In genomic region chrX:51372477-51373239, GRCm38 (mm10) we compare ENCODE assay signal across 8 mouse cellular contexts.
DNase-seq lines count a peak whose midpoint lies in the region; ATAC-seq lines count a peak whose summit lies in the region.

No protein-coding gene starts in this region.

- no peaks in the 10 kb centered on the region for H3K4me1 ChIP-seq in forebrain, embryonic 11.5 days (replicated peaks; ENCODE audit: control insufficient read depth, insufficient read depth, low read length)
- no peaks in the 10 kb centered on the region for H3K4me1 ChIP-seq in forebrain, embryonic 12.5 days
- H3K4me1 ChIP-seq in midbrain, embryonic 10.5 days, result no peaks in the 10 kb centered on the region
- no peaks in the 10 kb centered on the region for H3K4me1 ChIP-seq in midbrain, embryonic 13.5 days (replicated peaks)

- 45% methylated on average over 5 of the region's 5 CpGs for WGBS in forebrain, embryonic 11.5 days
- WGBS in forebrain, embryonic 12.5 days, result 41% methylated on average over 5 of the region's 5 CpGs
- WGBS in midbrain, embryonic 10.5 days, result 47% methylated on average over 5 of the region's 5 CpGs
- 45% methylated on average over 5 of the region's 5 CpGs for WGBS in midbrain, embryonic 13.5 days

- DNase-seq in forebrain, embryonic 11.5 days (ENCODE audit: low spot score), result peak; percentile 57
- DNase-seq in midbrain, embryonic 10.5 days (ENCODE audit: low spot score), result peak; percentile 13
- DNase-seq in brain, embryonic 18.5 days (ENCODE audit: low read depth, low spot score), result peak; percentile 39
- peak; percentile 16 to 37 for DNase-seq in layer of hippocampus, postnatal 10 days (ENCODE audit: low spot score in 2 of 2)
- peak; percentile 2 for DNase-seq in naive thymus-derived CD4-positive, alpha-beta T cell, adult 2 months (ENCODE audit: low read depth)

- H3K9me3 ChIP-seq in forebrain, embryonic 11.5 days (ENCODE audit: control insufficient read depth, low read length), result no peaks in the 10 kb centered on the region
- no peaks in the 10 kb centered on the region for H3K9me3 ChIP-seq in forebrain, embryonic 12.5 days
- H3K9me3 ChIP-seq in midbrain, embryonic 10.5 days (replicated peaks), result no peaks in the 10 kb centered on the region
- H3K9me3 ChIP-seq in midbrain, embryonic 13.5 days, result no peaks in the 10 kb centered on the region

- no peak overlapping the region for H3K27ac ChIP-seq in forebrain, embryonic 11.5 days (ENCODE audit: low read depth, low read length)
- H3K27ac ChIP-seq in forebrain, embryonic 12.5 days, result no peak overlapping the region
- no peak overlapping the region for H3K27ac ChIP-seq in midbrain, embryonic 10.5 days (replicated peaks)
- H3K27ac ChIP-seq in midbrain, embryonic 13.5 days, result no peak overlapping the region

- H3K4me2 ChIP-seq in forebrain, embryonic 11.5 days (ENCODE audit: low read depth, low read length, severe bottlenecking), result no peak overlapping the region
- no peak overlapping the region for H3K4me2 ChIP-seq in forebrain, embryonic 12.5 days
- H3K4me2 ChIP-seq in midbrain, embryonic 13.5 days (replicated peaks), result no peak overlapping the region

- no peak for ATAC-seq in forebrain, embryonic 11.5 days (replicated peaks; ENCODE audit: low FRiP score)
- ATAC-seq in forebrain, embryonic 12.5 days (ENCODE audit: low FRiP score), result no peak
- ATAC-seq in midbrain, embryonic 13.5 days, result no peak
- ATAC-seq in megakaryocyte-erythroid progenitor cell, adult 5-6 weeks (replicated peaks; ENCODE audit: low FRiP score, low TSS enrichment, poor library complexity, severe bottlenecking), result no peak

- no peaks in the 10 kb centered on the region; the same call in 1 of the 2 replicates for H3K27me3 ChIP-seq in forebrain, embryonic 11.5 days (ENCODE audit: control insufficient read depth, insufficient read depth, low read length)
- H3K27me3 ChIP-seq in forebrain, embryonic 12.5 days, result peaks cover 18% of the 10 kb centered on the region; the same call in 1 of the 2 replicates
- H3K27me3 ChIP-seq in midbrain, embryonic 10.5 days (ENCODE audit: low read depth, poor library complexity, severe bottlenecking), result peaks cover 25% of the 10 kb centered on the region
- H3K27me3 ChIP-seq in midbrain, embryonic 13.5 days, result peaks cover 8% of the 10 kb centered on the region

- no peaks in the 10 kb centered on the region for H3K36me3 ChIP-seq in forebrain, embryonic 11.5 days (ENCODE audit: control insufficient read depth, insufficient read depth, low read length)
- no peaks in the 10 kb centered on the region for H3K36me3 ChIP-seq in forebrain, embryonic 12.5 days (replicated peaks)
- no peaks in the 10 kb centered on the region for H3K36me3 ChIP-seq in midbrain, embryonic 10.5 days
- H3K36me3 ChIP-seq in midbrain, embryonic 13.5 days, result no peaks in the 10 kb centered on the region

- H3K9ac ChIP-seq in forebrain, embryonic 11.5 days (ENCODE audit: low read length), result no peak overlapping the region
- no peak overlapping the region for H3K9ac ChIP-seq in forebrain, embryonic 12.5 days
- no peak overlapping the region for H3K9ac ChIP-seq in midbrain, embryonic 13.5 days (replicated peaks)

- H3K4me3 ChIP-seq in forebrain, embryonic 11.5 days (ENCODE audit: low read depth, low read length), result no peak overlapping the region
- H3K4me3 ChIP-seq in forebrain, embryonic 12.5 days (replicated peaks), result no peak overlapping the region
- H3K4me3 ChIP-seq in midbrain, embryonic 10.5 days, result no peak overlapping the region
- no peak overlapping the region for H3K4me3 ChIP-seq in midbrain, embryonic 13.5 days (replicated peaks)

Comparison
In these comparisons a context has a peak if more than half of its experiments do, and no peak if none do; other contexts are left out.
1. DNase-seq: peak in every context shown above with its lines; median percentile 57 in forebrain, embryonic 11.5 days; 39 in brain, embryonic 18.5 days; 26 in layer of hippocampus, postnatal 10 days; 13 in midbrain, embryonic 10.5 days; 2 in naive thymus-derived CD4-positive, alpha-beta T cell, adult 2 months.